Mouse (Mus musculus) hindbrain, embryonic 16.5 days (tissue): ENCODE results near the gene Cib4. TPM values are rescaled to one million over a fixed set of nuclear protein-coding genes. Genes with fewer than 3 reads are reported as not detected.

Experiments used
- ATAC-seq: fragments of 200-750 bp; cut with Nextera tagmentation; 2 replicates; pipeline ENCODE4 v1.8.0; 2017; ENCODE audit warnings: moderate TSS enrichment, moderate library complexity
- H3K27ac ChIP-seq: fragments of 300-500 bp; sonication (generic); 2 replicates; pipeline ENCODE4 v1.5.1; 2014; ENCODE audit warnings: low read depth, mild to moderate bottlenecking, control low read depth, low read length, moderate library complexity
- H3K27me3 ChIP-seq: fragments of 300-500 bp; sonication (generic); replicated peaks from 2 replicates; pipeline ENCODE4 v1.6.1; 2014; ENCODE audit warnings: low read length; ENCODE audit not compliant: control insufficient read depth, insufficient read depth
- H3K36me3 ChIP-seq: fragments of 300-500 bp; sonication (generic); 2 replicates; pipeline ENCODE4 v1.6.1; 2014; ENCODE audit warnings: mild to moderate bottlenecking, low read length, moderate library complexity, mixed read lengths; ENCODE audit not compliant: control insufficient read depth, insufficient read depth
- H3K4me1 ChIP-seq: fragments of 300-500 bp; sonication (generic); 2 replicates; pipeline ENCODE4 v1.6.1; 2014; ENCODE audit warnings: low read depth, low read length; ENCODE audit not compliant: control insufficient read depth, insufficient read depth
- H3K4me2 ChIP-seq: fragments of 300-500 bp; sonication (generic); 2 replicates; pipeline ENCODE4 v1.6.1; 2014; ENCODE audit warnings: mild to moderate bottlenecking, low read length, control low read depth, moderate library complexity
- H3K4me3 ChIP-seq: fragments of 300-500 bp; sonication (generic); 2 replicates; pipeline ENCODE4 v1.5.1; 2014; ENCODE audit warnings: mild to moderate bottlenecking, low read length, control low read depth, moderate library complexity
- H3K9ac ChIP-seq: fragments of 300-500 bp; sonication (generic); 2 replicates; pipeline ENCODE4 v1.6.1; 2014; ENCODE audit warnings: low read depth, mild to moderate bottlenecking, control low read depth, low read length, moderate library complexity
- H3K9me3 ChIP-seq: fragments of 300-500 bp; sonication (generic); 2 replicates; pipeline ENCODE4 v1.6.1; 2014; ENCODE audit warnings: mild to moderate bottlenecking, low read length, moderate library complexity; ENCODE audit not compliant: control insufficient read depth
- WGBS: fragments of 180-500 bp; shearing (Covaris S2); extraction: QIAGEN DNeasy Blood & Tissue Kit; methylation state at CpG from one replicate; pipeline ENCODE4 v1.1.7; 2014; 5-methylcytosine and 5-hydroxymethylcytosine counted together
- polyA plus RNA-seq: library from polyadenylated mRNA; unstranded; fragments of >200 nt; fragmentation: Nextera tagmentation; extraction: Ambion mirVana; gene quantifications from 2 replicates; pipeline ENCODE4 v1.2.1, GENCODE M21; 2015

The Cib4 gene
- polyA plus RNA-seq, 1 experiment from 2014 or later = not detected

DNA sequence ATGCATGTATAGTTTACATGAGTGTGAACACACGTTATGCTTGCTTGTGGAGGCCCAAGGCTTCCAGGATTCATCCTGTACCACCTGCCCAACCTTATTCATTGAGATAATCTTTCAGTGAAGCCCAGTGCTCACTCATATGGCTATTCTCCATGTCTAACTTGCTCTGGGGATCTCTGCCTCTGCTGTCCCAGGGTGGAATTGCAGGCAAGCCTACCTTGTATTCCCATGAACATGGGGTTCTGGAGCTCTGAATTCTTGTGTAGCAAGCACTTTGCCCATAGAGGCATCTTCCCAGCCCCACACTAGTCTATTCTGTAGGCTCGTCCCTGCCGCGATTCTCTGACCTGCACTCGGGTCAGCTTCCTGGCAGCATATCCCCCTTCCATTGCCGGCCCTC lies 89.6 kb downstream of the Cib4 start:
- Histone ChIP-seq H3K4me3 (no peak overlapping the region), H3K27ac (no peak overlapping the region), H3K4me2 (no peak overlapping the region), H3K27me3 (no peaks in the 10 kb centered on the region), H3K9me3 (no peaks in the 10 kb centered on the region), H3K4me1 (peaks cover 7% of the 10 kb centered on the region), H3K9ac (no peak overlapping the region), H3K36me3 (no peaks in the 10 kb centered on the region)
- ATAC-seq = no peak
- WGBS = 50% methylated on average over 6 of the region's 6 CpGs

DNA sequence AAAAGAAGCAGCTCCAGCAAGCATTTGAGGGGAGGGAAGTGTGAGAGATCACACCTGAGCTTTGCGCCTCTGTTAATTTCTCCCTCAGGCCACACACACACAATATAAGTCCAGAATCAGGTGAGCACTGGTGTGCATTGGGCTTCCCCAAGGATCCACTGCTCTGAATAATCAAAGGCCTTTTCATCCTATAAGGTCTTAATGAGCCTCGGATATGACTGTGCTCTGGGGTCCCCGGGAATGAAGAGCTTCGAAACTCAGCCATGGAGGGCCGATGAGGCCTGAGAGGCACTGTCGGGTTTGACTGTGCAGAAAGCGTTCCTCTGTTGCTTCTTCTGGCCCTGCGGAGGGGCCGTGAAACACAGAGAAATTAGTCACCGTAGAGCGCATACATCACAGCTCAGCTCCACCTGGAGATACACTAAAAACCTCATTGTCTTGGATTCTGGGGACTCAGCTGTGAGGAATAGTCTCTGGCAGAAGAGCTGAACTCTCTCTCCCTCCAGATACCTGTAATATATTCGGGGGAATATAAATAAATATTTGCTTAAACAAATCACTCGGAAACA lies 101.2 kb downstream of the Cib4 start:
- no peak overlapping the region for H3K4me2 ChIP-seq
- no peak overlapping the region for H3K27ac ChIP-seq
- H3K9ac ChIP-seq = no peak overlapping the region
- no peaks in the 10 kb centered on the region for H3K36me3 ChIP-seq
- peak; percentile 76 for ATAC-seq
- H3K27me3 ChIP-seq = no peaks in the 10 kb centered on the region
- no peaks in the 10 kb centered on the region for H3K4me1 ChIP-seq
- H3K9me3 ChIP-seq = no peaks in the 10 kb centered on the region; the same call in 1 of the 2 replicates
- 65% methylated on average over 13 of the region's 13 CpGs for WGBS
- no peak overlapping the region for H3K4me3 ChIP-seq

DNA sequence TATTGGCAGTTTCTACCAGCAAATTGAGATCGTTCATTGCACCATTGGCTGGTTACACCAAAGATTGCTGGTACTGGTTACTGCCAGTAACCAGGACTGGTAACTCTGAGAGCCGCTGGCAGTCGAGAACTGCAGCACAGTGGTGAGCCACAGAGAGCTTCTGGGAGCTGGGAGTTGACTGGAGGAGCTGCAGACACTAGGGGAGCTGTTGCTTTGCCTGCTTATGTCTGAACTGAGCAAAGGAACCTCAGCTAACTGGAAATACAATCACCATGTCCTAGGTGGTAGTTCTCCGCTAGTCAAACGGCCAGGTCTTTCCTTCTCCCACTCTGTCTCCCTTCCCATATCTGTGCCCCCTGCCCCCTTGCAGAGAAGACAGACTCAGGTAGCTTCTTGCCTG lies 103.4 kb downstream of the Cib4 start:
- H3K27me3 ChIP-seq = no peaks in the 10 kb centered on the region
- H3K4me2 ChIP-seq = no peak overlapping the region
- 73% methylated on average over 5 of the region's 5 CpGs for WGBS
- H3K4me1 ChIP-seq = no peaks in the 10 kb centered on the region
- H3K36me3 ChIP-seq = no peaks in the 10 kb centered on the region
- no peak for ATAC-seq
- H3K27ac ChIP-seq = no peak overlapping the region
- no peak overlapping the region for H3K9ac ChIP-seq
- no peaks in the 10 kb centered on the region for H3K9me3 ChIP-seq
- H3K4me3 ChIP-seq = no peak overlapping the region

DNA sequence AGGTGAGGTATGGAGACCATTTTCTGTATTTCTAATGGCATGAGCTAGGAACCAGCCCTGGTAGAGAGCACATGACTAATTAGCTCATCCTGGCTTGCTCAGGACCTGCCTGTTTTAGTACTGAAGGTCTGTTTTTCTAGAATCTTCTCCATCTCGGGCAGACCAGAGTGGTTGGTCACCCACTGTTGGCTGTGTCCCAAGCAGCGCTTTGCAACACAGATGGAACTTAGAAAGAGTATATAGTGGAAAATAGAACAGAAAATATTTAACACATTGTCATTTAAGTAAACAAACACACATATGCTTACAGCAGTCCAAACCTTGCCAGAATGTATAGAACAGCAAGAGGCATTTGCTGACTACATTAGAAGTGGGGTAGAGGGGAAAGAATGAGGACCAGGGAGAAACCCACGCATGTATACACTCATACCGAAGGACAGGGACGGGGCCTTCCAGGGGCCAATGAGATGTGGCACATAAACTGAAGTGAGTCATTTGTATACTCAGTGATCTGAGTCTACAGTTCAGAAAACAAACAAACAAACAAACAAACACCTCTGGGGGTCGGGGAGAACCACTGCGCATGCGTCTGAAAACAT lies 105.2 kb downstream of the Cib4 start:
- no peaks in the 10 kb centered on the region for H3K9me3 ChIP-seq
- WGBS = 86% methylated on average over 8 of the region's 8 CpGs
- H3K4me2 ChIP-seq = no peak overlapping the region
- no peak overlapping the region for H3K27ac ChIP-seq
- no peaks in the 10 kb centered on the region for H3K36me3 ChIP-seq
- H3K4me1 ChIP-seq = no peaks in the 10 kb centered on the region
- no peak overlapping the region for H3K9ac ChIP-seq
- H3K4me3 ChIP-seq = no peak overlapping the region
- H3K27me3 ChIP-seq = no peaks in the 10 kb centered on the region
- no peak for ATAC-seq

DNA sequence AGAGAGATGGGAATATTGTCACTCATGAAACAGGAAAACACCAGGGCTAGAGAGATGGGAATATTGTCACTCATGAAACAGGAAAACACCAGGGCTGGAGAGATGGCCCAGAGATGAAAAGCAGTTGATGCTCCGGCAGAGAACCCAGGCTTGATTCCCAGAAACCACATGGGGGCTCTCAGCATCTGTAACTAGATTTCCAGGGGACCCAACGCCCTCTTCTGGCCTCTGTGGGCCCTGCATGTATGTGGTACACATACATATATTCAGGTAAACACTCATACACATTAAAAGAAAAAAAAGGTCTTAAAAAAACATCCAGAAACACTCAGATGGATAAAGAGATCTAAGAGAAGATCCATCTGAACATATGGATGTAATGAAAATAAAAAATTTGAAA lies 106.7 kb downstream of the Cib4 start:
- no peaks in the 10 kb centered on the region for H3K9me3 ChIP-seq
- H3K4me1 ChIP-seq = no peaks in the 10 kb centered on the region
- no peaks in the 10 kb centered on the region for H3K27me3 ChIP-seq
- no peak overlapping the region for H3K4me3 ChIP-seq
- no peak overlapping the region for H3K27ac ChIP-seq
- WGBS = 44% methylated on average over 2 of the region's 2 CpGs
- no peak overlapping the region for H3K9ac ChIP-seq
- no peak overlapping the region for H3K4me2 ChIP-seq
- no peak for ATAC-seq
- H3K36me3 ChIP-seq = no peaks in the 10 kb centered on the region

Other genes starting within 250 kb of the Cib4 start
- 7.7 and 8.8 TPM in 2 replicates for gene Otof, start 83.9 kb downstream of the Cib4 start, polyA plus RNA-seq
- gene 1700001C02Rik, start 79.8 kb downstream of the Cib4 start, polyA plus RNA-seq = 1.8 and 1.9 TPM in 2 replicates
- gene Kcnk3, start 42.3 kb upstream of the Cib4 start, polyA plus RNA-seq = 8.0 and 10.6 TPM in 2 replicates
- 33.6 and 35.4 TPM in 2 replicates for gene Slc35f6, start 102.1 kb upstream of the Cib4 start, polyA plus RNA-seq
- 42.7 and 54.7 TPM in 2 replicates for gene Cenpa, start 120.9 kb upstream of the Cib4 start, polyA plus RNA-seq
- gene Dpysl5, start 165.7 kb upstream of the Cib4 start, polyA plus RNA-seq = 200 and 274 TPM in 2 replicates